Mouse (Mus musculus) heart, embryonic 16.5 days (tissue): ENCODE measurements around the gene Vwa7. TPM values are rescaled to one million over a fixed set of nuclear protein-coding genes. Genes with fewer than 3 reads are reported as not detected.

Experiments
- ATAC-seq: fragments of 200-750 bp; cut with Nextera tagmentation; replicated peaks from 2 replicates; pipeline ENCODE4 v1.8.0; 2017; ENCODE audit warnings: moderate number of reproducible peaks; ENCODE audit not compliant: insufficient read depth, low FRiP score; ENCODE audit errors: extremely low read depth
- H3K27ac ChIP-seq: fragments of 300-500 bp; sonication (generic); 2 replicates; pipeline ENCODE4 v1.5.1; 2014; ENCODE audit warnings: mild to moderate bottlenecking, low read length, control low read depth, moderate library complexity
- H3K27me3 ChIP-seq: fragments of 300-500 bp; sonication (generic); 2 replicates; pipeline ENCODE4 v1.6.1; 2014; ENCODE audit warnings: low read length, mixed read lengths; ENCODE audit not compliant: control insufficient read depth, insufficient read depth
- H3K36me3 ChIP-seq: fragments of 300-500 bp; sonication (generic); 2 replicates; pipeline ENCODE4 v1.6.1; 2014; ENCODE audit not compliant: control insufficient read depth, insufficient read depth
- H3K4me1 ChIP-seq: fragments of 300-500 bp; sonication (generic); 2 replicates; pipeline ENCODE4 v1.6.1; 2014; ENCODE audit warnings: low read length, mixed read lengths; ENCODE audit not compliant: control insufficient read depth, insufficient read depth
- H3K4me2 ChIP-seq: fragments of 300-500 bp; sonication (generic); 2 replicates; pipeline ENCODE4 v1.6.1; 2014; ENCODE audit warnings: low read depth, mild to moderate bottlenecking, control low read depth, low read length
- H3K4me3 ChIP-seq: fragments of 300-500 bp; sonication (generic); 2 replicates; pipeline ENCODE4 v1.5.1; 2014; ENCODE audit warnings: mild to moderate bottlenecking, control low read depth, low read length
- H3K9ac ChIP-seq: fragments of 300-500 bp; sonication (generic); 2 replicates; pipeline ENCODE4 v1.6.1; 2014; ENCODE audit warnings: low read length, control low read depth
- H3K9me3 ChIP-seq: fragments of 300-500 bp; sonication (generic); replicated peaks from 2 replicates; pipeline ENCODE4 v1.6.1; 2016; ENCODE audit warnings: low read length; ENCODE audit not compliant: control insufficient read depth
- WGBS: fragments of 180-500 bp; shearing (Covaris S2); extraction: QIAGEN DNeasy Blood & Tissue Kit; methylation state at CpG from one replicate; pipeline ENCODE4 v1.1.7; 2014; 5-methylcytosine and 5-hydroxymethylcytosine counted together
- polyA plus RNA-seq: library from polyadenylated mRNA; unstranded; fragments of >200 nt; fragmentation: Nextera tagmentation; extraction: Ambion mirVana; gene quantifications from 2 replicates; pipeline ENCODE4 v1.2.1, GENCODE M21; 2015

Gene Vwa7
- polyA plus RNA-seq, 1 experiment from 2014 or later, result 0.34 TPM

- Histone ChIP-seq H3K27ac (peak overlapping the region; percentile 98), H3K9me3 (no peaks in the 10 kb centered on the region), H3K36me3 (peaks cover 1% of the 10 kb centered on the region), H3K4me2 (peak overlapping the region; percentile 27), H3K4me3 (no peak overlapping the region), H3K27me3 (no peaks in the 10 kb centered on the region), H3K4me1 (peaks cover 46% of the 10 kb centered on the region), H3K9ac (peak overlapping the region; percentile 23)
- 25% methylated on average over 1 of the region's 1 CpGs for WGBS
- no peak for ATAC-seq
Observed at GRCm38 (mm10) chr17:35047688-35048087, 31.3 kb downstream of the Vwa7 start.

- ATAC-seq, result no peak
- H3K9ac ChIP-seq, result peak overlapping the region; percentile 23
- H3K9me3 ChIP-seq, result no peaks in the 10 kb centered on the region
- no peak overlapping the region for H3K4me3 ChIP-seq
- peak overlapping the region; percentile 98 for H3K27ac ChIP-seq
- H3K4me1 ChIP-seq, result peaks cover 50% of the 10 kb centered on the region
- H3K36me3 ChIP-seq, result peaks cover 8% of the 10 kb centered on the region
- WGBS, result 22% methylated on average over 11 of the region's 11 CpGs
- H3K27me3 ChIP-seq, result no peaks in the 10 kb centered on the region
- H3K4me2 ChIP-seq, result peak overlapping the region; percentile 85
Observed at GRCm38 (mm10) chr17:35048149-35048931, 32.0 kb downstream of the Vwa7 start.

GRCm38 (mm10) chr17:35048932-35049440, 32.6 kb downstream of the Vwa7 start:
- H3K9me3 ChIP-seq, result no peaks in the 10 kb centered on the region
- ATAC-seq, result no peak
- peak overlapping the region; percentile 88 for H3K4me3 ChIP-seq
- H3K27me3 ChIP-seq, result no peaks in the 10 kb centered on the region
- peak overlapping the region; percentile 89 for H3K9ac ChIP-seq
- H3K4me1 ChIP-seq, result peaks cover 48% of the 10 kb centered on the region
- peak overlapping the region; percentile 85 for H3K4me2 ChIP-seq
- peak overlapping the region; percentile 98 for H3K27ac ChIP-seq
- H3K36me3 ChIP-seq, result peaks cover 14% of the 10 kb centered on the region
- WGBS, result 53% methylated on average over 5 of the region's 5 CpGs

GRCm38 (mm10) chr17:35049561-35050016, 33.2 kb downstream of the Vwa7 start, which contains the start of gene Clic1:
Gene Clic1, plus strand, starts transcription at chr17:35049966.
- Histone ChIP-seq H3K9me3 (no peaks in the 10 kb centered on the region), H3K36me3 (peaks cover 20% of the 10 kb centered on the region), H3K27ac (peak within 1 kb of the TSS; percentile 98), H3K4me3 (peak within 1 kb of the TSS; percentile 88), H3K27me3 (no peaks in the 10 kb centered on the region), H3K9ac (peak within 1 kb of the TSS; percentile 89), H3K4me2 (peak within 1 kb of the TSS; percentile 85), H3K4me1 (peaks cover 47% of the 10 kb centered on the region)
- under 1% methylated on average over 11 of the region's 11 CpGs for WGBS
- ATAC-seq, result peak; percentile 25

- H3K4me1 ChIP-seq, result peaks cover 40% of the 10 kb centered on the region
- peak overlapping the region; percentile 88 for H3K4me3 ChIP-seq
- H3K27me3 ChIP-seq, result no peaks in the 10 kb centered on the region
- peaks cover 25% of the 10 kb centered on the region for H3K36me3 ChIP-seq
- under 1% methylated on average over 27 of the region's 27 CpGs for WGBS
- peak overlapping the region; percentile 98 for H3K27ac ChIP-seq
- H3K9me3 ChIP-seq, result no peaks in the 10 kb centered on the region
- H3K4me2 ChIP-seq, result peak overlapping the region; percentile 85
- H3K9ac ChIP-seq, result peak overlapping the region; percentile 89
- peak; percentile 8 for ATAC-seq
Observed at GRCm38 (mm10) chr17:35050126-35050750, 33.9 kb downstream of the Vwa7 start.

GRCm38 (mm10) chr17:35051156-35052086, 35.0 kb downstream of the Vwa7 start:
- WGBS, result 2% methylated on average over 21 of the region's 21 CpGs
- no peaks in the 10 kb centered on the region for H3K9me3 ChIP-seq
- peaks cover 38% of the 10 kb centered on the region for H3K4me1 ChIP-seq
- H3K27me3 ChIP-seq, result no peaks in the 10 kb centered on the region
- H3K9ac ChIP-seq, result peak overlapping the region; percentile 89
- peak overlapping the region; percentile 85 for H3K4me2 ChIP-seq
- peaks cover 37% of the 10 kb centered on the region for H3K36me3 ChIP-seq
- H3K4me3 ChIP-seq, result peak overlapping the region; percentile 88
- ATAC-seq, result peak; percentile 71
- peak overlapping the region; percentile 98 for H3K27ac ChIP-seq

GRCm38 (mm10) chr17:35052271-35052798, 36.0 kb downstream of the Vwa7 start:
- WGBS, result 57% methylated on average over 12 of the region's 12 CpGs
- Histone ChIP-seq H3K9me3 (no peaks in the 10 kb centered on the region), H3K4me2 (peak overlapping the region; percentile 85), H3K4me3 (peak overlapping the region; percentile 88), H3K36me3 (peaks cover 43% of the 10 kb centered on the region), H3K27me3 (no peaks in the 10 kb centered on the region), H3K4me1 (peaks cover 33% of the 10 kb centered on the region), H3K9ac (peak overlapping the region; percentile 89), H3K27ac (peak overlapping the region; percentile 98)
- ATAC-seq, result no peak

- Histone ChIP-seq H3K9ac (no peak overlapping the region), H3K9me3 (no peaks in the 10 kb centered on the region), H3K27me3 (no peaks in the 10 kb centered on the region), H3K4me1 (peaks cover 28% of the 10 kb centered on the region), H3K4me2 (no peak overlapping the region), H3K4me3 (no peak overlapping the region), H3K27ac (peak overlapping the region; percentile 46; the same call in 1 of the 2 replicates), H3K36me3 (peaks cover 61% of the 10 kb centered on the region)
- no peak for ATAC-seq
- WGBS, result 86% methylated on average over 7 of the region's 7 CpGs
Observed at GRCm38 (mm10) chr17:35055691-35056495, 39.5 kb downstream of the Vwa7 start.
